Mouse (Mus musculus) myocyte (in vitro differentiated cells): ENCODE data around the gene Psmb11.

Experiments
- CEBPB ChIP-seq: IDR thresholded peaks from 2 replicates; pipeline ENCODE4 v1.6.1; 2011; ENCODE audit warnings: mild to moderate bottlenecking, moderate library complexity; ENCODE audit not compliant: poor library complexity, insufficient read depth, severe bottlenecking
- E2F4 ChIP-seq: IDR thresholded peaks from one replicate; pipeline ENCODE4 v1.6.1; 2011; ENCODE audit warnings: mild to moderate bottlenecking, control low read depth, moderate library complexity; ENCODE audit not compliant: insufficient read depth
- MAX ChIP-seq: IDR thresholded peaks from one replicate; pipeline ENCODE4 v1.6.1; 2011; ENCODE audit warnings: low read depth, mild to moderate bottlenecking, control low read depth
- MYOG ChIP-seq, 3 experiments: IDR thresholded peaks; one replicate each; pipeline ENCODE4 v1.6.1; 2011; ENCODE audit warnings: control low read depth in 2 of 3, low read depth in 2 of 3, mild to moderate bottlenecking in 2 of 3; ENCODE audit not compliant: insufficient read length in 2 of 3, control insufficient read depth in 1 of 3, insufficient read depth in 1 of 3
- POLR2A ChIP-seq: IDR thresholded peaks from one replicate; pipeline ENCODE4 v1.6.1; 2011; ENCODE audit warnings: low read depth, mild to moderate bottlenecking, control low read depth, moderate library complexity; ENCODE audit not compliant: insufficient read length
- POLR2AphosphoS2 ChIP-seq: IDR thresholded peaks from one replicate; pipeline ENCODE4 v1.6.1; 2011; ENCODE audit warnings: low read depth, control low read depth; ENCODE audit not compliant: insufficient read length
- SRF ChIP-seq: IDR thresholded peaks from one replicate; pipeline ENCODE4 v1.6.1; 2011; ENCODE audit warnings: low read depth; ENCODE audit not compliant: control insufficient read depth, insufficient read length
- USF1 ChIP-seq: IDR thresholded peaks from one replicate; pipeline ENCODE4 v1.6.1; 2011; ENCODE audit warnings: low read depth, mild to moderate bottlenecking, control low read depth, moderate library complexity

- TF ChIP-seq POLR2A, result no peak
- no peak for TF ChIP-seq USF1
- TF ChIP-seq CEBPB, result no peak
- no peak for TF ChIP-seq MAX
- TF ChIP-seq POLR2AphosphoS2, result no peak
- TF ChIP-seq E2F4, result no peak
- no peak for TF ChIP-seq MYOG (IDR thresholded peaks at IDR 0.05; ENCODE audit: control insufficient read depth in 1 of 3, insufficient read depth in 1 of 3, insufficient read length in 2 of 3, low read depth in 2 of 3)
- no peak for TF ChIP-seq SRF
Measured at GRCm38 (mm10) chr14:54616226-54616825, 4.9 kb upstream of the Psmb11 start.
